Mouse (Mus musculus) ZHBTc4 (cell line): ENCODE results near the gene Impad1.
A peak's percentile ranks its signal among the peaks of the same experiment; 100 is the strongest.

ENCODE experiments used
- DNase-seq: peaks from one replicate; pipeline ENCODE4 v3.0.0-alpha.2; 2011; ENCODE audit warnings: low read depth, low spot score

The Impad1 gene

DNA sequence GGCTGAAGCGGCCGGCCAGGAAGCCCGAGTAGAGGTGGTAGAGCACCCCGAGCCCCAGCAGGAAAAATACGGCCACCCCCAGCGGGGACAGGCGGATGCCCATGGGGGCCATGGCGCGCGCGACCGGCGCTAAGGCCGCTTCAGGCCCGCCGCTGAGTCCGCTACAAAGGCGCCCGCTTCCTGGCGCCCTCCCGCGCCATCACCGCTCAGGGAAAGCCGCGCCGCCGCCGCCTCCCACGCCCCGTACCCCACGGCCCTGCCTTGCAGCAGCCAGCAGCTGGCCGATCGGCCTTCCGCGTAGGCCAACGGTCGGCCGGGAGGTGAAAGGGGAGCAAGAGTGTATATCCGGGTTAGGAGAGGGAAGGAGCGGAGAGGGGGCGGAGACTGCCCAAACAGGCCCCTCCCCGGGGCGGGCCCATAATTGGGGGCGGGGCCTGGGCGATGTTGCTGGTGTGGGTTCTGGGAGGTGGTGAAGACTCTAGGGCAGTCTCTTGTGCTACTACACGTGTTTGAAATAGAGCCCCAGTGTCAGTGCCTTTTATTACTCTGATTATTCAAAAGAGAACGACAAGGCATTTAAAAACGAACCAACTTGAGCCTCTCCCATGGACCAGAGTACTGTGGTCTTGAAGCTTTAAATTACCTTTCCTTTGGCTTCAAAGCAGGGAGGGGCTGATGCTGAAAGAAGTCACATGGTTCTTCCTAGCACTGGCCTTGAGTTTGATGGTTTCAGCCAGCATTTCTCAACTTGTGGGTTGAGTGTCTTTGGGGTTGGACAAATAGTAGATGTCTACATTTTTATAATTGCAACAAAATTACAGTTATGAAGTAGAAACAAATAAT is at the start of gene Impad1:
TSS of gene Impad1 (minus strand) at position 364 of the 843 bp plus-strand sequence.
- peak; percentile 95 for DNase-seq

DNA sequence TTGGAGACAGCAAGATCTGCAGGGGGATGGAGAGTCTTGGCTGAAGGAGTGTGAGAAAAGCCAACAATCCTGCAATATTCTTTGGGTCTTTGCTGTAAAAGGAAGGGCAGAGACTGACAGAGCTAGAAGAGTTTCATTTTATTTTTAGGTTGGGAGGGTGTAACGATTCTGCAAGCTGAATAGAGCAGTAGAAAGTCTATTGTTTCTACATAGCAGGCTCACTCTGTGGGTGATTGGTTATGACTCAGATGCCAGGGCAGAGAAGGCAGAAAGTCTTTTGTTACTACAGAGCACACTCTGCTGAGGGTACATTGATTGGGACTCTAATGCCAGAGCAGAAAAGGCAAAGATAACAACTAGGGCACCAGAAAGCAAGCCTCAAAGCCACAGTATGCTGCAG is 47.0 kb upstream of the Impad1 start:
- DNase-seq, result no peak

DNA sequence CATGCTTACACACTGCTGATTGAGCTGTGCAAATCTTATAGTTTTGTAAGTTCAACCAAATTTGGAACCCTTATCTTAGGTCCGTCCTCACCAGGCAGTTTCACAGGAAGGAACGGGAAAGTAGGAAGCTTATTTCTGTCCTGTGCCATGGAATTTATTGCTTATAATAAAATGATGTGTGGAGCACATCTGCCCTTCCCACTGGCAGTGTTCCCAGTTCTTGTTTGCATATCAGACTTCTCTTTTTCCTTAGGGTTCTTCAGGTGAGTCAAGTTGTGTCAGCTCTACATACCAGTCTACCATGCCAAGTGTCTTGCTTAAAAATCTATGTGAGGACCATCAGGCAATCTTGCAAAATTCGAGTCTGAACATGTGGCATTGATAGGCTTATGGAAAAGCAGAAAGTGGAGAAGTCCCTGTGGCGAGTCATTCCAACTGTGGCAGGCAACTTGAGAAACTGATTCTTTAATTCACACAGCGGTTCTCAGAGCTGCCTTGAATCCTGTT is 40.7 kb upstream of the Impad1 start:
- no peak for DNase-seq

DNA sequence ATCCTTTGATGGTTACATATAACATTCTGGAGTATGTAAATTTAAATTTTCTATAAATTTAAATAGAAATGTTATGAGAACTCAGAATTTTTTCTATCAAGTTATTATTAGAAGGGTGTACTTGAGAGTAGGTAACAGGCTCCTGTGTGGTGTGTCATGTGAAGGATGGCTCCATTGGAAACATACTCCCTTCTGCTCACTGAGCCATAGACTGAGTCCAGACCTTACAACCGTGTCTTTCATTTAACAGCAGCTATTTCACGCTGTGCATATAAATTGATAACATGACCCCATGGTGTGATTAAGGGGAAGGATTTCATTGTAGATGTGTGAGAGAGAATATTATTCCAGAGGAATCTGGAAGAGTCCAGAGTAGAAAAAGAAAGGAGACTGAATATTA is 35.0 kb upstream of the Impad1 start:
- no peak for DNase-seq

DNA sequence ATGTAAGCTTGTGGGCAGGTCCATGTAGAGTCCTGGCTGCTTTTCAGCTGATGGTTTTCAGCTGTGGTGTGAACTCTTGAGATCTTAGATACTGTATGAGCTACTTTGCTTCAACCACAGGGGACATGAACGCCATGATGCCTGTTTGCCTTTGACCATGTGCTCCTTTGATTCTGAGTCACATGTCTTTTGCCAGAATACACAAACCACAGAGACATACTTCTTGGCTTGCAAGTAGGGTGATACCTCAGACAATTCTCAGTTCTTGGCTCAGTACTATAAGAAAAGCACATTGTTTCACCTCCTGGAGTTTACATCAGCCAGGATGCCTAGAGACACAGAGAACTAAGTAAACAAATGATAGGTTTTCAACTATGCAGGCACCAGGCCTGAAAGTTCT is 29.0 kb upstream of the Impad1 start:
- DNase-seq, result no peak

DNA sequence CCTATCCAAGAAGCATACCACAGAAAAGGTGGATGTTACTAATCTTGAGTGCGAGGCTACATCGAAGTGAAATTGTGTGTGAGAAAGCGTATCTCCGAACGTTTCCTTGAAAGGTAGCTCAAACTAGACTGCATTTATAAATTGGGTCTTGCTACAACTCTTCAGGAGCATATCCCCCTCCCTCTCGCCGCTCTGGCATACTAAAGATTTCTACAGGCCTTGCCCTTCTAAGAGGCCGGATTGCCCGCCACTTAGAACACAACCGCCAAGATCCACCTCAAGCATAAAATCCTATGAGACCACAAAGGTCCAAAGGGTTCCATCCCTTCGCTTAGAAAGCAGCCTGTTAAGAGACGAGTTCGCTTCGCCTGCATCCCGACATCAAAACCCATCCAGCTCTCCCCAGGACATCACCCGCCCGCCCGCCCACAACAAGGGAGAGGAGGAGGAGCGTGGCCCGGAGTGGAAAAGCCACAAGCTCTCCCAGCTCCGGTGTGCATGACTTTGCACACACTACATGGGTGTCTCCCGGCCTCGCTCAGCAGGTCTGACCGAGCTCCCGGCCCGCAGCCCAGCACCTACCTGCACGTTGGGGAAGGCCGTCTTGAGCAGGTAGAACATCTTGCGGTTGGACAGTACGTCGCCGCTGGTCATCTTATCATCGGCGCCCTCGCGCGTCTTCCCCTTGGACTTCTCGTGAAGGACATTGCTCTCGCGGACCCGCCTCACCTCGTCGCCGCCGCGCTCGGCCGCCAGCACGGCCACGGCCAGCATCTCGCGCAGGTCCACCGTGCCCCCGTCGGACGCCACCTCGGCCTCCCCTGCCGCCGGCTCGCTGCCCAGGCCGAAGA is 789 bp downstream of the Impad1 start:
- DNase-seq, result peak; percentile 88

DNA sequence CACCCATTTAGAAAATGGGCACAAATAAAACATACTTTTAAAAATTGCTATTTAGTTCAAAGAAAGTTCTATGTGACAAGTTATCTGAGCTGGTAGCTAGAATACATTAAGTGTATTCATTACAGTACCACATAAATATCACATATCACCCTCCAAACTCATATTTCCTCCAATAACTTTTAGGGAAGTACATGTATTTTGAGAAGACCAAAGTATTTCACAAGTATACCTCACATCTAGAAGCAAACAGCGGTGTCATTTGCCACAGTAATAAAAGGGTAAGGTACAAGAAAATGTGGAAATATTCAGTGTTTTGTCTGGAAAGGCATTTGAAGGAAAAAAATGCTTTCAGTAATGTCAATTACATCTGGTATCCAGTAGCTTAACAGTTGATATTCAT is 2.0 kb downstream of the Impad1 start:
- DNase-seq, result no peak

DNA sequence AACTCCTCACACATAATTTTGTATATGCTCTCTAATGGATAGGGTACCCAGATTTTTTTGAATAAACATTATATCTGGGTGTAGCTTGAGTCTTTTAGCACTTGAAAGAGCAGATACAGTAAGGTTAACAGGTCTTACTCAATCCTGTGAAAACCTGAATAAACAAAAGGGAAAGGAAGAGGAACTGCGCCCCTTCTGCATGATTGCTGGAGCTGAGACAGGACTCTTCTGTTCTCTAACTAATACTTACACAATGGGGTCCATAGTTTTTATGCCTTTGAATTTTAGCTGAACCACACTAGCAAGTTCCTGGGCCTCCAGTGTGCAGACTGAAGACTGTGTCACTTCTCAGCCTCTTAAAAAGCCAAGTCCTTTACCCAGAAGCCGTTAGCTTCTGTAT is 8.0 kb downstream of the Impad1 start:
- DNase-seq, result no peak

DNA sequence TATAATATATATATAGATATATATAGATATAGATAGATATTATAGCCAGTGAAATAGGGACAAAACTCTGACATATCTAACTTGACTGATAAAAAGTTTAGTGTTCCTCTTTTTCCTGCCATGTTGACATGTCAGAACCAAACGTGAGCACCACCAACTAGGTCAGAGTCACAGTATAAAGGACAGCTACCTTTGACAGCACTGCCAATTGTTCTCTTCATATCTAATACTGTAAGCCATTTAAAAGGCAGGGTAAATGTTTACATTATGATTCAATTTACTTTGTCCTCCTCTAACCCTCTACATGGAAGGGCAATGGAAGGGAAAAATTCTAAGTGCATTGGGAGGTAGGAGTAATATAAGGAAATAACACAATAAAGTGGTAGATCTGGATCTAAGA is 8.8 kb downstream of the Impad1 start:
- no peak for DNase-seq

DNA sequence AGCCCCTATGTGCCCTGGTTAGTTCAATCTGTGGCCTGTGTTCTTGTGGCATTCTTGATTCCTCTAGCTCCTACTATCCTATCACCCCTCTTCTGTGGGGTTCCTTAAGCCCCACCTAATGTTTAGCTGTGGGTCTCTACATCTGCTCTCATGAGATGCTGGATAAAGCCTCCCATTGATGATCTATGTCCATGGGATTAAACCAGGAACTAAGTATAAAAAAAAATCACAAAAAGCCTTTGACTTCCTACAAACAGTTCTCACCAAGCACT is 9.5 kb downstream of the Impad1 start:
- no peak for DNase-seq

DNA sequence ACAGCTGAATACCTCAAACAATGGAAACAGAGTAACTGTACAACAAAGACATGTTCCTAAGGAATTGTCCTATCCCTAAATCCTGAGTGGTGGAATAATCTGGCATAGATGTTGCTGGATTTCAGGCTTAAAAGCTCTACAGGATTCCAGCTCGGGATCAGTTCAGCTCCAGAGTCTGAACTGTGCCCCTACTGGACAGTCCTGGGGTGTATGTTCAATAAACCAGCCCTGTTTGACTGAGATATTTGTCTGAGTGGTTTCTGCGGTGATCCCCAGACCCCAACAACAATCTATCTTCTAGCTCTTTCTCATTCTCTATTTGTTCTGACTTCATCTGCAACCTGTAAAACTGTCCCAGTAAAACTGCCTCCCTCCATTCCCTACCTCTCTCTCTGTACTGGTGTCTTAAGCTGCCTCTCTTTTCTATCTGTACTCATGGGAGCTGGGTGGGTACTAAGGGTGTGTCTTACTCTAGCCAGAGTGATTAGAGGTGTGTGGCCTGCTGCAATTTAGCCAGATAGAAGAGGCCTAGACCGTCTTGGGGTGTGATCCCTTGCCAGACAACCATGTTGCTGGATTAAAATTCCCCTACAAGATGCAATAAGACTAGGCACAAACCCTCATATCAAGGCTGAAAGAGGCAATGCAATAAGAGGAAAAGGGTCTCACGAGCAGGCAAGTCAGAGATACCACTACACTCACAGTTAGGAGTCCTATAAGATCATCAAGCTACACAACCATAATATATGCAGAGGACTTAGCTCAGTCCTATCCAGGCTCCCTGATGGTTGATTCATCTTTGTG is 10.1 kb downstream of the Impad1 start:
- no peak for DNase-seq

DNA sequence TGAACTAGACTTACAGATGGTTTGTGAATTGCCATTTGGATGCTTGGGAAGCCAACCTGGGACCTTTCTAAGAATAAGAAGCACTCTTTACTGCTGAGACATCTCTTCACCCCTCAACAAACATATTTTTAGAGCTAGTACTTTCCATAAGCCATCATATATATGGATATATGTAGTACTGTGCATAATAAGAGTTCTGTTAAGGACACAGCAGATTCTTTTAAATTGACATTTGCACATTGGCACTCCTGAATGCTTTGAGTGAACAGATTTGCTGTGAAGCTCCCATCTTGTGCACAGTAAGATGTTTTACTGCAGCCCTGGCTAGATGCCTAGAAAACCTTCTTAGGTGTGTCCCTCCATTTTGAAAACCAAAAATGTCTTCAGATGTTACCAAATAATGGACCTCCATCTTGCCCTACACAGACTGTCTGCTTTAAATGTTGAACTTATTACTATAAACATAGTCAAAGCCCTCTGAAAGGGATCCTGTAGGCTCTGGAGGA is 13.8 kb downstream of the Impad1 start:
- DNase-seq, result no peak

DNA sequence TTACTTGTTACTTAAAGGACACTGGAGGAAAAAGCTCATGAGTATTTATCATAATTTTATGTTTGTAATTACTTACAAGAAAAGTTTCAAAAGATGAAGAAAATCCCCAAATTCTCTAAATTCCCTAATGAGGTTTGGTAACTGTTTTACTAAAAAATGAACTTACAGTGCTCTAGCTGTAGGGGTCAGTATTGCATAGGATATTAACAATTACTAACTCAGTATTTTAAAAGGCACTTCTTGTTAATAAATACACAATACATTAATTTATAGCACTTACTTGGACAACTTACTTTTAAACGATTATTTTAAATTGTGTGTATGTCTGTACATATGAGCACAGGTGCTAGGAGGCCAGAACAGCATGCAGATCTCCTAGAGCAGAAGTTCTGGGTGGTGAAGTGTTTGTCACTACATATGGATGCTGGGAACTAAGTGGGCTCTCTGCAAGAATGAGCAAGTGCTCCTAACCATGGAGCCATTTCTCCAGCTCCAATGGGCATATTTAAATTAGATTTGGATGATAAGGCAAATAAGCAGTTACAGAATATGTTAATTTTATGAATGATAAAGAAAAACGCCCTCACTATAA is 21.5 kb downstream of the Impad1 start:
- no peak for DNase-seq

DNA sequence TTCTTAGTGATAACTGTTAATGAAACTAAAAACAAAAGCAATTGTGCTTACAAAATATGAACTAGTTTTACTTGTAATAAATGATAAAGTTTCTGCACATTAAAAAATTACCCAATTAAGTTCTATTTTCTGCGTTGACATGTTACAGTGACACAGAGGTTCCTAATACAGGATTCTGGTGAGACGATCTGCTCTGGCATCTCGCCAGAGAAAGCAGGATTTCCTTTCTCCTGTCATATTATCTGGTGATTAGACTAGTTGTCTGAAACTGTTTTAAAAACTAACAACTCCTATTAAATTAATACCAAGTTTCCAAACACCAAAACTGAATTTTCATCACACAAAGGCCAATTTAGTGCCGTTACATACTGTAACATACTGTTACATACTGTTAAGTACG is 27.3 kb downstream of the Impad1 start:
- no peak for DNase-seq

DNA sequence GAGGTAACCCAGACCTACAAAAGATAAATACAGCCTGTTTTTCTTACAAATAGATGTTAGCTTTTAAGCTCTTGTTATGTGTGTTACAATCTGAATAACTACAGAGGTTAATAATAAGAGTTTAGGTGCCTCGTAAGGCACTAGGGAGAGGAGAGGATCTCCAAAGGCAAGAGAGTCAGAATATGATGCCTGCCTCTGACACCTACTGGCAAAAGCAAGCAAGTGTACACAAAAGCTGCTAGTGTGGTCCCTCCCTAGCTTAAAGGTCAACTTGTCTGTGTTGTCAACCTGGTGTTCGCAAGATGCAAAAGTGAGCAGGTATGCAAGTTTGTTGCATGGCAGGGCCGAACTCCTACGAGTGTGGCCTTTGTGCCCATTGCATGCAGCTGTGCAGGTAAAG is 34.8 kb downstream of the Impad1 start:
- DNase-seq, result peak; percentile 35

DNA sequence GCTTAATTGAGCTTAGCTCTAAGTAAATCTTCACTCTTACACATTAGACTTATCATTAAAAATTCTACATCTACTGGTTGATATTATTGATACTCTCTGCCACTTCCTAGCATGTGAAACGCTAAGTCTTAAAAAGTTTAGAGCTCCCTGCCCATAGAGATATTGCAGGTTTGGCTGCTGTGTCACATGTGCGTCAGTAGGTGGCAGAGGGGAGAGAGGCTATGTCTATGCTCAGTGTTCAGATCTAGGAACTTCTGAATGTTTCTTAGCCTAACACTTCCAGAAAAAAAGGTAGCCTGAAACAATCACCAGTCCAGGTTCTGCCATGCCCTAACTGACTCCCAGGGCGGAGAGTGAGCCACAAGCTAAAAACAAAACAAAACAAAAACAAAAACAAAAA is 63.7 kb downstream of the Impad1 start:
- peak; percentile 69 for DNase-seq

DNA sequence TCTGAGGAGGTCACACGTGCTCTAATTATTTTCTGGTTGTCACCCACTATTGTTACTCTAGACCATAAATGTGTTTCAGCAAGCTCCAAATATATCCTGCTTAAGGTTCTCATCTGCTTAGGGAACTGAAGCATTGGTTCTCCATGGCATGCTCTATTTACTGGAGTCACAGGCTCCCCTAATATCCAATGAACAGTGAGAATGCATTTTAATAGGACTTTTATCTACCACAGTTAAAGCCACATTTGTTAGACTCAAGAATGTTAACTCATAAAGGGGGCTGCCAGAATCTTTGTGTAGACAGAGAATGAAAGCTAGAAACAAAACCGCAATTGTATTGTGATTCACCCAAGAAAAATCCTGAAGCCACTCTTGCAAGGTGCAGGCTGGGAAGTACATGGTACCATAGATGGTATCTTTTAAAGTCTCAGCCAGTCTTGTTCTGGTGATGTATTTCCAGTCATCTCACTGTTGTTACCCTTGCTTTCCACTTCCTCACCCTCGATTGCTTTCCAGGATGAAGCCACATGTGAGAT is 66.8 kb downstream of the Impad1 start:
- DNase-seq, result no peak

DNA sequence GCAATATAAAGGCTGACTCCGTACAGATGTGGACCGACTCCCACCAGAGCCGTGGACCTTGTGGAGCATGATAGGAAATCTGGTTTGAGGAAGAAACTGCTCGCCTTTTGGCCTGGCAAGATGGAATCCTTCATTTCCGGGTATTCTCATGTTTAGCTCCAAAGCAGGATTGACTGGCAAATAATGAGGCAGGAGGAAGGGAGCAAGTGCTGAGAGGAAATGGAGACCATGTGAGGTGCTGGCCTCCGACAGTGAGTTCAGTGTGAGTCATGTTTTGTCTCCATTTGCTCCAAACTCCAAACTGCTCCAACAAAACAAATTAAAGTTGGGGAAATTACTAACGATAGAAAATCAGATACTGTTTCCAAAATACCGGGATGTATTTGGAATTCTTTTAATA is 69.3 kb downstream of the Impad1 start:
- no peak for DNase-seq

DNA sequence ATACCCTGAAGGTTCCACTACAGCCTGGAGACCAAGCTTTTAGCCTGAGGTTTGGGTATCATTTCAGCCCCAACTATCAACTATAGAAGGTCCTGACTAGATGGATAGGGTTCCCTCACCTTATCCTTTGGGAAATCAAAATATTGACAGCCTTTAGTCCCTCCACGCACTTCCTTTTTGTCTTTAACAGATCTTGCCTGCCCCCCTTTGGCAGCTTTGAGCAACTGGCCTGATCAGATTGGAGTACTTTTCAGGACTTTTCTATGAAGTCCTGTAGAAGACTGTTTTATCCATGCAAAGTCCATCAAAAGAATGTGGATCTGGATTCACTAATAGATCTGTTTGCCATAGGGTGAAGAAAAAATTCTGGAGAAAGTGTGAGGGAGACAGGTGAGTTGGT is 71.1 kb downstream of the Impad1 start:
- peak; percentile 46 for DNase-seq

DNA sequence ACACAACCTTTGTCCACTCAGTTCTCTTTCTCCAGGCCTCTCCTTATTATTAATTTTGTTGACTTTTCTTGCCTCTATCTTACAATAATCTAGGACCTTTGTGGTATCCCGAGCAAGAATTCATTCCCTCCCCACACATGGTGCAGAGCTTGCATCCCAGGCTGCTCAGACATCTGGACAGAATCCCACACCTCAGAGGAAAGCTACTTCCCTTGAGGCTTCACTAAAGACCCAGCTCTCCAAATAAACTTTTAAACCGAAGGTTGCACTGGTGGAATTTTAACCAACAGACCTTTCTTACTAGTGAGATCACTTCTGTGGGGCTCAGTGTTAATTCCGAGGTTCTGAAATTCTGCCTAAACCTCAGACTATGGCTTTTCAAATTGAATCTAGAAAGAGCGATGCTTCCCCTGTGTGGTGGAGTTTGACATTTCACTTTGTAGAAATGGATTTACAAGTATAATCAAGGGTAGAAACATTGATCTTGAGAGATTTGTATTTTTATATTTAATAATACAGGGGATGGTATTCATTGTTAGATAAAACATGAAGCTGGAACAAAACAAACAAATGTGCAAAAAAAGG is 75.3 kb downstream of the Impad1 start:
- DNase-seq, result peak; percentile 11
